In genomic region chr17:74088886-74089678, GRCm38 (mm10) we compare ENCODE assay signal across 9 mouse cellular contexts. TPM values are rescaled to one million over a fixed set of nuclear protein-coding genes. Genes with fewer than 3 reads are reported as not detected.
DNase-seq lines count a peak whose midpoint lies in the region; ATAC-seq and TF ChIP-seq lines count a peak whose summit lies in the region.
"Had no signal": no experiment of that assay in that cellular context is flagged by ENCODE, and none has a peak within 500 bp of the region (broad histone marks: within the 10 kb centered on the region; RNA-seq: fewer than 3 reads in every experiment).

No protein-coding gene starts in this region.

- TF ChIP-seq CTCF in kidney, postnatal 0 days (IDR thresholded peaks at IDR 0.05; ENCODE audit: low read depth): no peak

- peak; percentile 62 for DNase-seq in urinary bladder, postnatal 14 days (ENCODE audit: low spot score)
- DNase-seq in urinary bladder, adult 2 months (ENCODE audit: low spot score): no peak
- DNase-seq in kidney, postnatal 0 days (ENCODE audit: low spot score): peak; percentile 7
- DNase-seq in yolk sac, embryonic 10.5 days (ENCODE audit: low spot score): peak; percentile 5

- H3K4me2 ChIP-seq in kidney, postnatal 0 days (ENCODE audit: low read length): no peak overlapping the region
- no peak overlapping the region for H3K4me2 ChIP-seq in hindbrain, embryonic 12.5 days (replicated peaks)
- H3K4me2 ChIP-seq in forebrain, embryonic 13.5 days: no peak overlapping the region
- H3K4me2 ChIP-seq: heart, embryonic 13.5 days; limb, embryonic 12.5 days had no signal

- no peaks in the 10 kb centered on the region for H3K36me3 ChIP-seq in kidney, postnatal 0 days (ENCODE audit: insufficient read depth, low read length)
- H3K36me3 ChIP-seq in hindbrain, embryonic 12.5 days: no peaks in the 10 kb centered on the region
- no peaks in the 10 kb centered on the region for H3K36me3 ChIP-seq in forebrain, embryonic 13.5 days (ENCODE audit: poor library complexity, severe bottlenecking)
- H3K36me3 ChIP-seq: heart, embryonic 13.5 days; limb, embryonic 12.5 days had no signal

- peak; percentile 97 for ATAC-seq in common myeloid progenitor, adult 5-6 weeks (replicated peaks; ENCODE audit: low read depth, poor library complexity, severe bottlenecking)
- ATAC-seq in kidney, postnatal 0 days (replicated peaks; ENCODE audit: low FRiP score, low read depth): no peak
- ATAC-seq in hindbrain, embryonic 12.5 days (ENCODE audit: low FRiP score): no peak
- no peak for ATAC-seq in forebrain, embryonic 13.5 days

- WGBS in kidney, postnatal 0 days: 76% methylated on average over 5 of the region's 5 CpGs
- WGBS in hindbrain, embryonic 12.5 days: 84% methylated on average over 5 of the region's 5 CpGs
- WGBS in forebrain, embryonic 13.5 days: 87% methylated on average over 5 of the region's 5 CpGs

- no peak overlapping the region for H3K27ac ChIP-seq in kidney, postnatal 0 days
- H3K27ac ChIP-seq in hindbrain, embryonic 12.5 days: no peak overlapping the region
- H3K27ac ChIP-seq in forebrain, embryonic 13.5 days: no peak overlapping the region
- H3K27ac ChIP-seq: heart, embryonic 13.5 days; limb, embryonic 12.5 days had no signal

- H3K9ac ChIP-seq in kidney, postnatal 0 days (ENCODE audit: low read depth, low read length): no peak overlapping the region
- H3K9ac ChIP-seq in hindbrain, embryonic 12.5 days: no peak overlapping the region
- H3K9ac ChIP-seq in forebrain, embryonic 13.5 days: no peak overlapping the region
- H3K9ac ChIP-seq: heart, embryonic 13.5 days; limb, embryonic 12.5 days had no signal

- no peak overlapping the region for H3K4me3 ChIP-seq in kidney, postnatal 0 days (replicated peaks; ENCODE audit: low read depth, low read length)
- no peak overlapping the region for H3K4me3 ChIP-seq in hindbrain, embryonic 12.5 days
- H3K4me3 ChIP-seq in forebrain, embryonic 13.5 days: no peak overlapping the region
- H3K4me3 ChIP-seq: heart, embryonic 13.5 days; limb, embryonic 12.5 days had no signal

- no peaks in the 10 kb centered on the region for H3K27me3 ChIP-seq in kidney, postnatal 0 days (ENCODE audit: insufficient read depth, low read length)
- no peaks in the 10 kb centered on the region for H3K27me3 ChIP-seq in hindbrain, embryonic 12.5 days
- no peaks in the 10 kb centered on the region for H3K27me3 ChIP-seq in forebrain, embryonic 13.5 days
- H3K27me3 ChIP-seq: heart, embryonic 13.5 days; limb, embryonic 12.5 days had no signal

- H3K4me1 ChIP-seq in kidney, postnatal 0 days (replicated peaks; ENCODE audit: insufficient read depth, low read length): no peaks in the 10 kb centered on the region
- no peaks in the 10 kb centered on the region for H3K4me1 ChIP-seq in hindbrain, embryonic 12.5 days
- H3K4me1 ChIP-seq in forebrain, embryonic 13.5 days: no peaks in the 10 kb centered on the region
- H3K4me1 ChIP-seq: heart, embryonic 13.5 days; limb, embryonic 12.5 days had no signal

- no peaks in the 10 kb centered on the region for H3K9me3 ChIP-seq in kidney, postnatal 0 days (replicated peaks; ENCODE audit: low read length)
- H3K9me3 ChIP-seq in hindbrain, embryonic 12.5 days (replicated peaks): 0 out of 2 replicates have a peak, but pooled peaks cover 2% of the 10 kb centered on the region
- H3K9me3 ChIP-seq in forebrain, embryonic 13.5 days (replicated peaks): no peaks in the 10 kb centered on the region
- H3K9me3 ChIP-seq: heart, embryonic 13.5 days; limb, embryonic 12.5 days had no signal

RNA-seq across cellular contexts. Expression of gene Srd5a2, which starts 41.4 kb away (rescaled TPM):
- polyA plus RNA-seq in urinary bladder, adult 2 months (2012; rRNA removed): 0.03 and 0.04 TPM in 2 replicates
- total RNA-seq in common myeloid progenitor, adult 5-6 weeks (2017): not detected in 2 replicates
- polyA plus RNA-seq in kidney, postnatal 0 days (2015; fragmentation: Nextera tagmentation; extraction: Ambion mirVana): 0.08 and 0.22 TPM in 2 replicates
- not detected in 2 replicates for polyA plus RNA-seq in hindbrain, embryonic 12.5 days (2016; fragmentation: Nextera tagmentation; extraction: Ambion mirVana)
- polyA plus RNA-seq in forebrain, embryonic 13.5 days (2015; fragmentation: Nextera tagmentation; extraction: Ambion mirVana): not detected in 2 replicates
- polyA plus RNA-seq: heart, embryonic 13.5 days had no signal
